Mouse (Mus musculus) ES-E14 (cell line): Measurements from ENCODE around the gene Fam243.

ENCODE experiments used
- CHD2 ChIP-seq: IDR thresholded peaks from 2 replicates; pipeline ENCODE4 v1.6.1; 2014; ENCODE audit warnings: mild to moderate bottlenecking, low read depth, low read length, inconsistent platforms
- HCFC1 ChIP-seq: IDR thresholded peaks from 2 replicates; pipeline ENCODE4 v1.6.1; 2012; ENCODE audit warnings: low read length, inconsistent platforms, borderline replicate concordance; ENCODE audit not compliant: insufficient read depth
- MAFK ChIP-seq: IDR thresholded peaks from 2 replicates; pipeline ENCODE4 v1.6.1; 2014; ENCODE audit warnings: mild to moderate bottlenecking, low read depth, low read length, inconsistent platforms; ENCODE audit not compliant: insufficient read depth
- ZC3H11A ChIP-seq: IDR thresholded peaks from 2 replicates; pipeline ENCODE4 v1.6.1; 2012; ENCODE audit warnings: low read depth, mild to moderate bottlenecking, inconsistent platforms, low read length, borderline replicate concordance
- ZNF384 ChIP-seq: IDR thresholded peaks from 2 replicates; pipeline ENCODE4 v1.6.1; 2012; ENCODE audit warnings: low read depth, low read length, inconsistent platforms

- TF ChIP-seq CHD2 (no peak), MAFK (no peak), ZNF384 (no peak), HCFC1 (no peak), ZC3H11A (no peak)
Measured at GRCm38 (mm10) chr16:92313953-92314741, 7.1 kb downstream of the Fam243 start.
